Mouse (Mus musculus) ES-E14 (cell line): ENCODE data around the gene Ssbp2.

Experiments used
- CHD2 ChIP-seq: IDR thresholded peaks from 2 replicates; pipeline ENCODE4 v1.6.1; 2014; ENCODE audit warnings: mild to moderate bottlenecking, low read depth, low read length, inconsistent platforms
- HCFC1 ChIP-seq: IDR thresholded peaks from 2 replicates; pipeline ENCODE4 v1.6.1; 2012; ENCODE audit warnings: low read length, inconsistent platforms, borderline replicate concordance; ENCODE audit not compliant: insufficient read depth
- MAFK ChIP-seq: IDR thresholded peaks from 2 replicates; pipeline ENCODE4 v1.6.1; 2014; ENCODE audit warnings: mild to moderate bottlenecking, low read depth, low read length, inconsistent platforms; ENCODE audit not compliant: insufficient read depth
- ZC3H11A ChIP-seq: IDR thresholded peaks from 2 replicates; pipeline ENCODE4 v1.6.1; 2012; ENCODE audit warnings: low read depth, mild to moderate bottlenecking, inconsistent platforms, low read length, borderline replicate concordance

DNA sequence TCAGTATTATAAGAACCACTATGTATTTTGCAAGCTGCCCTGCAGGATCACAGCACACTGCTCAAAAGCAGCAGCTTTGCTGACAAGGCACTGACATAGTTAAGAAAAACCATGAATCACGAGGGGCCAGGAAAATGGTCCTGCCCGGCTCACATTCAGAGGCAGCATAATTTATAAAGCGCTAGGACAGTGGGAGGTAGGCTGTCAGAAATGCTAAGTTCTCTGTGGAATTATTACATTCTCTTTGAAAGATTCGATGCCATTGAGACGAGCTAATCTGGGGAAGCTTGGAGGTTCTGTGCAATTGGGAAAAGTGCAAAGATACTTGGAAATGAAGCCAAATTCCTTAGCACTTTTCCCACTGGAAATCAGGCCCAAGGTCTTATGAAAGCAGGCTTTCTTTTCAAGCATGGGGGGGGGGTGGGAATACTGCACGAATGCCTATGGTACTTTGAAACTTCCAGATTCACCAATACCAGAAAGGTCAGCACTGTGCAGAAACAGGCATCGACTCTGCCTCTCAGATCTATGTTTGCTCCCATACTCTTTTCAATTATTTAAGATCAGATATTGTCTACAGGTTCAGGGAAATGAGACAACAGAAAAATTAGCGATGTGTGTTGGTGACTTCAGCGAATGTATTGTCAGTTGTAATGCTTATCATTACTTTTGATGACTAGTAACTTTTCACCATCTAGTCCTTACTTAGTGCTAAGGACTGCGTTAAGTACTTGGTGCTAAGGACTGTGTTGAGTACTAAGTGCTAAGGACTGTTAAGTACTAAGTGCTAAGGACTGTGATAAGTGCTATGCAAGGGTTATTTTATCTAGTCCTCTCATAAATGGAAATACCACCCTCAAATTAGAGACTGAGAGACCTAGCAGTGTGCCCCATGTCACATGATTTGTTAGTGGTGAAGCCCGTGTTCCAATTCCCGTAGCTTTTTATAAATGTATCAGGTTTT lies 28.4 kb upstream of the Ssbp2 start:
- TF ChIP-seq ZC3H11A (no peak), MAFK (no peak), HCFC1 (no peak), CHD2 (no peak)
